Comparison of ENCODE assay signal across 10 mouse cellular contexts in the genomic region with DNA sequence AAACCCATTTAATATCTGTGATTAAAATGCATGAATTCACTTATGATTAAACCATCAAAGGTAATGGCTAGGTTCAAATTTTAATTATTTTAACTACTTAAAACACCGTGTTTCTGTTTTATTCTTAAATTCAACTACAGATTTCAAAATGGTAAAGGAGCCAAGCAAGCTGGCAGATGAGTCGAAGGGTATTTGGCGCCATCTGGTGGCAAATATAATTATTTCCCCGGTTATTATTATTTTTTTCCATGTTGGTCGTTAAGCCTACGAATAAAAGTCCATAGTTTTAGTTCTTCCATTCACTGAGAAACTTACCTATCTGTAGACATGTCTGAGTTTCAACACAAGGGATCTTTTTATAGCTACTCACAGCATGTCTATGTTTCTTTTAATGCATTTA.
DNase-seq lines count a peak whose midpoint lies in the region; TF ChIP-seq lines count a peak whose summit lies in the region.
"Had no signal": no experiment of that assay in that cellular context is flagged by ENCODE, and none has a peak within 500 bp of the region (broad histone marks: within the 10 kb centered on the region; RNA-seq: fewer than 3 reads in every experiment).

No protein-coding gene starts in this region.

- no peak for TF ChIP-seq EP300 in heart, adult 2 months (IDR thresholded peaks at IDR 0.05; ENCODE audit: insufficient read depth, low read depth, low read length)

- no peaks in the 10 kb centered on the region for H3K4me1 ChIP-seq in heart, adult 2 months (ENCODE audit: control insufficient read depth, insufficient read depth, low read length)
- H3K4me1 ChIP-seq: limb, embryonic 13.5 days had no signal

- intact Hi-C loops in heart, adult 2 months (cut with DNase I): loop anchor here (5.0 kb wide), 1 partner anchor 1520 kb away; no protein-coding TSS in a partner anchor
- intact Hi-C loops in heart, postnatal 25 days (cut with DNase I): loop anchor here (5.0 kb wide), 1 partner anchor 1515 kb away; no protein-coding TSS in a partner anchor

- H3K9ac ChIP-seq in heart, adult 2 months (ENCODE audit: low read depth, low read length): no peak overlapping the region
- H3K9ac ChIP-seq: limb, embryonic 13.5 days had no signal

- no peak overlapping the region for H3K4me3 ChIP-seq in heart, adult 2 months
- H3K4me3 ChIP-seq: limb, embryonic 13.5 days had no signal

- TF ChIP-seq CTCF in heart, adult 2 months (IDR thresholded peaks at IDR 0.05): peak; percentile 65

- TF ChIP-seq POLR2A in heart, adult 2 months (IDR thresholded peaks at IDR 0.05; ENCODE audit: insufficient read depth, low read depth, low read length): no peak

- H3K36me3 ChIP-seq in heart, adult 2 months (ENCODE audit: control insufficient read depth, insufficient read depth, low read length): no peaks in the 10 kb centered on the region
- H3K36me3 ChIP-seq: limb, embryonic 13.5 days had no signal

- H3K79me2 ChIP-seq in heart, adult 2 months (replicated peaks; ENCODE audit: control insufficient read depth, insufficient read depth, low read length): no peaks in the 10 kb centered on the region

- no peak overlapping the region for H3K27ac ChIP-seq in heart, adult 2 months
- H3K27ac ChIP-seq: limb, embryonic 13.5 days had no signal

- WGBS in heart, adult 2 months: 9% methylated on average over 6 of the region's 6 CpGs

- H3K27me3 ChIP-seq in heart, adult 2 months (ENCODE audit: control insufficient read depth, insufficient read depth, low read length): no peaks in the 10 kb centered on the region
- H3K27me3 ChIP-seq: limb, embryonic 13.5 days had no signal

- DNase-seq in heart, adult 2 months: no peak
- DNase-seq in heart, postnatal 25 days (ENCODE audit: low spot score): no peak
- peak; percentile 3 for DNase-seq in lung, postnatal 10 days
- no peak for DNase-seq in lung, postnatal 25 days (ENCODE audit: low spot score)
- DNase-seq in brain, embryonic 18.5 days (ENCODE audit: low read depth, low spot score): peak; percentile 24
- DNase-seq in retina, postnatal 1 day: peak; percentile 52
- DNase-seq in testis, postnatal 10 days (ENCODE audit: low spot score): no peak
- DNase-seq in kidney, adult 8-10 months: no peak
- DNase-seq: gastrocnemius, postnatal 36 days had no signal

Comparison
In these comparisons a context has a peak if more than half of its experiments do, and no peak if none do; other contexts are left out.
1. DNase-seq: peak in lung, postnatal 10 days (single experiment), brain, embryonic 18.5 days (single experiment) and retina, postnatal 1 day (single experiment); none in heart, adult 2 months (0 of 2), heart, postnatal 25 days (single experiment), lung, postnatal 25 days (single experiment), testis, postnatal 10 days (single experiment) and kidney, adult 8-10 months (0 of 2).